Mouse (Mus musculus) large intestine, adult 2 months (tissue): ENCODE results near the gene Pxylp1. TPM values are rescaled to one million over a fixed set of nuclear protein-coding genes. Genes with fewer than 3 reads are reported as not detected.

Source experiments
- DNase-seq: peaks from one replicate; pipeline ENCODE4 v3.0.0-alpha.2; 2012; ENCODE audit warnings: low read depth, low spot score
- WGBS: fragments of 180-500 bp; shearing (Covaris S2); methylation state at CpG from one replicate; pipeline ENCODE4 v1.1.7; 2018; 5-methylcytosine and 5-hydroxymethylcytosine counted together
- polyA plus RNA-seq: library from polyadenylated mRNA; depleted of rRNA; stranded (reverse); fragments of >200 nt; gene quantifications from 2 replicates; pipeline ENCODE4 v1.2.3, GENCODE M21; 2012

Gene Pxylp1
- polyA plus RNA-seq, 1 experiment = 17.3 TPM

GRCm38 (mm10) chr9:96863539-96863938, 28.9 kb downstream of the Pxylp1 start:
- no peak for DNase-seq
- WGBS = 42% methylated on average over 3 of the region's 3 CpGs

DNA sequence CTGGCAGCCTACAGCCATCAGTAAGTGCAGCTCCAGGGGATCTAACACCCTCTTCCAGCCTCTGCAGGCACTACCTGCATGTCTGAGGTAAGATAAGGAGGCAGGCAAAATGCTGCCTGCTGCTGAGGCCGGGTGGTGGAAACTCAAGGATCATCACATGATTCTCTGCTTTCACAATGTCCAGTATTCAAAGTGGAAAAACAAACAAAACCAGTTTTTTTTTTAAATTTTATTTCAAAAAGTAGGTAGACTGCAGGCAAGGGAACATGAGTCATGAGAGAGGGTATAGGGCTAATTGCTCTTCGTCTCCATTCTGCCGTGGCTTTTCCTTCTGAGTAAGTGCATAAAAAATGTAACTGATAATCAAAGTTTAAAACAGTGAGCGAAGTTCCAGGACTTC, 29.6 kb downstream of the Pxylp1 start:
- DNase-seq = no peak
- 26% methylated on average over 4 of the region's 4 CpGs for WGBS

DNA sequence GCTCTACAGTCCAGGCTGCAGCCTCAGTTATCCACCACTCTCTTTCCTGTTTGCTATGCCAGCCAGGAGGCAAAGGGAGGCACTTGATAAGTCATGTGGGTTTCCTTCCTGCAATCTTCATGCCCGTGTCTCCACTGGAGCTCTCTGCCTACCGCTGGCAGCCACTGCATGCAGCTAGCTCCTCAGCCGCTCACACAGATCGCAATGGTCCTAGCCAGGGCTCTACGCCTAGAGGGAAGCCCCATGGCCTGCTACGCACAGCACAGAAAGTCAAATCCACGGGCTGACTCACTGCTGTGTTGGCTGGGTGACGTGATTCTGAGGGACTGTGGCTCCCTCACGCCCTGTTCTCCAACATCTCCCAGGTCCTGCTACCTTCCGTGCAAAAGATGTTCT, 31.4 kb downstream of the Pxylp1 start:
- 79% methylated on average over 10 of the region's 10 CpGs for WGBS
- no peak for DNase-seq

DNA sequence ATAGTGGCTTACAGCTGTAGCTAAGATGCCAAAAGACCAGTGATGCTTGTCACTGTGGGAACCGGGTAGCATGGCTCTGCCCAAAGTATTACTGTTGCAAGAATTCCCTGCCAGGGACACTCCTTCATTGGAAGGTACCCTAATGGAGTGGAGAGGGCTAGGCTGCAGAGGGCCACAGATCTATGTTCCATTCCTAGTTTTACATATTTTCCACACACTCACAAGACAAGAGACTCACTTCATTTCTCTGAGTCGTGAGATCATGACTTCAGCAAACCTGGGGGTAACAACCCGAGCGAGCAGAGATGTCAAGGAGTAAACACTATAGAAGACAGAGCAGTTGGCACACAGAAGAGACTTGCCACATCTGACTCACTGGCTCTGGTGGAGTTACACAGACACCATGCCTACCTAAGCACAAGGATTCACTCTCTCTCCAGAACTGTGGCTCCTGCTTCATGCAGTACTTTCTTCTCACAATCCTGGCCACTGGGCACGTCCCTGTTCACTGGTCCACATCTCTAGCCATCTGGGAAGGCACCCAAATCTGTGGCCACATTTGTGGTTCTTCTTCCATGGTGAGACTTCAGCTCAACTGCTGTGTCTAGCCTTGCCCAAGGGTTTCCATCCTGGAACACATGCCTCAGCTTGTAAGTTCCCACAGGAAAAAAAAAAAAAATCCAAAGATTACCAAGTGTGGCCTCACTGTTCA, 31.9 kb downstream of the Pxylp1 start:
- WGBS = 85% methylated on average over 5 of the region's 5 CpGs
- no peak for DNase-seq

GRCm38 (mm10) chr9:96859027-96859426, 33.4 kb downstream of the Pxylp1 start:
- 72% methylated on average over 2 of the region's 2 CpGs for WGBS
- DNase-seq = no peak

DNA sequence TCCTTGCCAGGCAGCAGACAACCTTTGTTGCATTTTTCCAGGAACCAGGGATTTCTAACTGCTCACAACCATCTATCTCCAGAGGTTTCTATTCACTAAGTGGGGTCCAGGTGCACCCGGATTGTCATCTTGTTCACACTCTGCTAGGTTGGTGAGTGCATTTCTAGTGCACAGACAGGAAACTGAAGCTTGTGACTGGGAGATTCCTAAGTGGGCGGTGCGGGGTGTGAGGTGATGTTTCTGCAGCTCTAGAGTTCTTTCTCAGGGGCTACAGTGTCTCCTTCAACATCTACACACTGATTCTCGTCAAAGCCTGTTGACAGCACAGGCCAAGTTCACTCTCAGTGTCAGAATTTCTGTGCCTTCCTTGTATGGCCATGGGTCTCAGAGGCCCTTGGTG, 34.6 kb downstream of the Pxylp1 start:
- WGBS = 85% methylated on average over 4 of the region's 4 CpGs
- DNase-seq = no peak

- WGBS = 86% methylated on average over 16 of the region's 16 CpGs
- DNase-seq = no peak
Observed at GRCm38 (mm10) chr9:96853300-96854186, 38.9 kb downstream of the Pxylp1 start.

DNA sequence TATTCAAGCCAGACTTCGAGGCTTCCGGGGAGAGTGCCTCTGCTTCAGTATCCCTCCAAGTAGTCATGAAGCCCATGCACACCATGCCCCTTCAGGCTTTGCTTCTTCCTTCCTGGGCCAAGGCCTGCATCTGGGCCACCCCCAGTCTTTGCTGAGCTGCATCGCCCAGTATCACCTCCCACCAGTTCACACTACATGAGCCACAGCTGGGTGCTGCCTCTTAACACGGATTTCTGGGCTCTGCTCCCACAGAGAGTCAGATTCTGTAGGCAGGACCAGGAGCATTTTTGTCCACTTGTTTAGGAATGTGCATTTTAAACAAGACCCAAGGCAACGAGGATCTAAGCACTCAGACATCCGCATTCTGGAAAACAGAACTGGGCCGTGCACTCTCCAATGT, 40.8 kb downstream of the Pxylp1 start:
- DNase-seq = no peak
- 66% methylated on average over 7 of the region's 7 CpGs for WGBS

- 69% methylated on average over 7 of the region's 7 CpGs for WGBS
Observed at GRCm38 (mm10) chr9:96851036-96851435, 41.4 kb downstream of the Pxylp1 start.

GRCm38 (mm10) chr9:96849012-96849411, 43.5 kb downstream of the Pxylp1 start:
- WGBS = 84% methylated on average over 5 of the region's 5 CpGs
- DNase-seq = no peak

More at GRCm38 (mm10) chr9:96851036-96851435, 41.4 kb downstream of the Pxylp1 start:
- no peak for DNase-seq

- 83% methylated on average over 8 of the region's 8 CpGs for WGBS
- no peak for DNase-seq
Observed at GRCm38 (mm10) chr9:96846361-96846760, 46.1 kb downstream of the Pxylp1 start.

- 37% methylated on average over 3 of the region's 3 CpGs for WGBS
- no peak for DNase-seq
Observed at GRCm38 (mm10) chr9:96844798-96845209, 47.7 kb downstream of the Pxylp1 start.

DNA sequence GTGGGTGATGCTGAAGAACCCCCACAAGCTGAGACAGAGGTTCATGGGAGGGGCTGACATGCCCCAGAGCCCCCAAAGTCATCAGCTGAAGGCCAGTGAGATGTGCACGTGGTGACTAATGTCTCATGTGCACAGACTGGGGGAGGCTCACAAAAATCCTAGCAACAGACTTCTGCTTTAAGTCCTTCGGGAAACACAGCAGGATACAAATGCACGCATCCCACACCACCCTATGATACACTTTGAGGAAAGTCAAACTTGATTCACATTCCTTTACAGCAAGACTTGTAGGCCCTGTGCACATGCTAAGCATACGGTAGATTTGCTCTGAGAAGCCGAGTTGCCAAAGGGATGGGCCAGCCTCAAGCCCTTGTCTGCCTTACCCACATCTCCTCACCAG, 53.1 kb downstream of the Pxylp1 start:
- WGBS = 81% methylated on average over 5 of the region's 5 CpGs

GRCm38 (mm10) chr9:96838864-96839263, 53.6 kb downstream of the Pxylp1 start:
- 29% methylated on average over 10 of the region's 10 CpGs for WGBS
- DNase-seq = no peak

More for the DNA sequence above, 53.1 kb downstream of the Pxylp1 start:
- DNase-seq = no peak

DNA sequence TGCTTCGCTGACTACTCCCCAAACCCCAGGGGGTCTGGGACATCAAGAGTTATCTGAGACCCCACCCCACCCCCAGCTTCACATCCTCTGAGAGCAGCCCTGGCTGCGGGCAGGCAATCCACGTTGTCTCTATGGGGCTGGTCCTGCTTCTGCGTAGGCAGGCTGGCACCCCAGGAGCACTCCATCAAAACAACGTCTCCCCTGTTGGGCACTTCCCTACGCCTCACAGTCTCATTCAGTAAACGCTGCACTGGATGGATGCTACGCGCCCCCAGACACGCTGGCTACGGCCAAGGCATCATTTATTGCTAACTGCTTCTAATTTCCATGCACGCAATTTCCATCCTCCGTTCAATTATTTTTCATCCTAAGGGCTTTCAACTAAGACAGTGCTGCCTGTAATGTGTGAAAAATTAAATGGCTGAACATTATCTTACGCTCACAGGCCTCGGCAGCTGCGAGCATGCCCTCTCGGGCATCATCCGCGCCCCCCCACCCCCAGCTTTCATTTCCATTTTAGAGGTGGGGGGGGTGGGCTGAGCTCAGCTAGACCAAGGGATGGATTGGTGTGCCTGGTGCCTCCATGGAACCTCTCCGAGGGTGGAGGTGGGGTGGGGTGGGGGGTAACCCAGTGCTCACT, 54.6 kb downstream of the Pxylp1 start:
- DNase-seq = no peak
- 87% methylated on average over 20 of the region's 20 CpGs for WGBS

DNA sequence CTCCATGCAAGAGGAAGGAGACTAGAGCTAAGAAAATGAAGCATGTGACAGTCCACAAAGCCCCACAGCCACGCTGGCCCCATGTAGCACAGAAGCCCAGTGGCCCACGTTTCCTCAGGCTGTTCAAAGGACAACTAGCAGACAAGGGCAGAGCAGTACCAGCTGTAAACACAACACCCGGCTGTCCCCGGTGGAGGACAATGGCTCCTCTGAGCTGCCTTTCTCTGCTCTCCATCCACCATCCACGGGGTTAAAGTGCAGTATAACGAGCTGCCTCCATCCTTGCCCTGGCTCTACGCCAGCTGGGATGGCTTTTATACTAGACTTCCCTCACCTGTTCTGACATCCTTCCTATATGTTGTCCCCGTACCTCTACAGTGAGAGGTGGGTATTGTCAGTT, 55.5 kb downstream of the Pxylp1 start:
- WGBS = 20% methylated on average over 8 of the region's 8 CpGs

GRCm38 (mm10) chr9:96835374-96835921, 57.0 kb downstream of the Pxylp1 start:
- no peak for DNase-seq
- WGBS = 56% methylated on average over 6 of the region's 6 CpGs

More for the DNA sequence above, 55.5 kb downstream of the Pxylp1 start:
- DNase-seq = no peak

DNA sequence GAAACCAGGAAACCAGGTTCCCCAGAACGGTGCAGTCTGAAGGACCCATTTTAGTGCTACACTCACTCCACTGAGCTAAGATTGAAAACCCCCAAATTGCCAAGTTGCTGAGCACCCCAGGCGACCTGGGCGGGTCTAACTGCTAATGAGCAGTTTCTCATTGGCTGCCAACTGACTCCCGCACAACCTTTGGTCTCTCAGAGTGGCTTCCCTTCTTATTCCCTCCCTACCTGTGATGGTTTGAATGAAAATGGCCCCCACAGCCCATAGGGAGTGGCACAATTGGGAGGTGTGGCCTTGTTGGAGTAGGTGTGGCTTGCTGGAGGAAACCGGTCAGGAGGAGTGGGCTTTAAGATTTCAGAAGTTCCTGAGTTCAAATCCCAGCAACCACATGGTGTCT, 58.9 kb downstream of the Pxylp1 start:
- DNase-seq = no peak
- 39% methylated on average over 5 of the region's 5 CpGs for WGBS

DNA sequence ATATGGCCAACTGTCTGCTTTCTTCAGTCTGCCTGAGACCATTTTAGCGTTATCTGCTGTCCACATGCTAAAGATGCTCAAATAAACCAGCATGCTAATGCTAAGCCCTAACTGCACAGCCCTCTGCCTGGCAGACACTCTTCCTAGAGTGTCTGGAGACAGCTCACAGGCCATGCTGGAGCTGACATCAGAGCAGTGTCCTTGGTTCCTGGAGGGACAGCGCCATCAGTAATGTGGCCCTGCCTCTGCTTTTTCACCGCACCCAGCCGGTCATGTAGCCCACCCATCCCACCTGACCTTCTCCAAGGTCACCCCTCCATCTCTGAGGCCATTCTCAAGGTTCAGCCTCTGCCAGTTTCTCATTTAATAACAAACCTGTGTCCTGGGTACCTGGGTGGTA, 60.0 kb downstream of the Pxylp1 start:
- 76% methylated on average over 4 of the region's 4 CpGs for WGBS
- DNase-seq = no peak

DNA sequence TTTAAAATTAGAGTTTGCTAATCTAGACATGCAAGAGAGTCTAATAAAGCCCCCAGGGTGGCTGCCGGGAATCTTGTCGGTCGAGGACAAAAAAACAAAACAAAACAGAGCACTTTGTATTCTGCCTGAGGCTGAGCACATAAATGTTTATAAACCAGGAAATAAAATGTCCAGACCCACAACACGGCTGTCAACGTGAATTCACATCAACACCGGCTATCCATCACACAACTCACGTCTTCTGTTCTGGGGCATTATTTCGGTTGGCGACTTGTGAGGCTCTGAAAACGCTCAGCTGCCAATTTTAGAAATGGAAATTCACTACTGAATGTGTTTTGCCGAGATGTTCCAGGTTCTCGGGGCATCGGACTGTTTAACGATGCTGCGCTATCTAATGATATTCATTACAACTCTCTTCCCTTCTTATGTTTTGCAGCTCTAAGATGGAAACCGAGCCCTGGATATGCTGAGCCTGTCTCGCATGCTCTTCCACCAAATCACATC, 61.6 kb downstream of the Pxylp1 start:
- WGBS = 79% methylated on average over 17 of the region's 17 CpGs
- no peak for DNase-seq
